Mouse (Mus musculus): Measurements from ENCODE around the gene Ppfibp2.

Ppfibp2 gene

DNA sequence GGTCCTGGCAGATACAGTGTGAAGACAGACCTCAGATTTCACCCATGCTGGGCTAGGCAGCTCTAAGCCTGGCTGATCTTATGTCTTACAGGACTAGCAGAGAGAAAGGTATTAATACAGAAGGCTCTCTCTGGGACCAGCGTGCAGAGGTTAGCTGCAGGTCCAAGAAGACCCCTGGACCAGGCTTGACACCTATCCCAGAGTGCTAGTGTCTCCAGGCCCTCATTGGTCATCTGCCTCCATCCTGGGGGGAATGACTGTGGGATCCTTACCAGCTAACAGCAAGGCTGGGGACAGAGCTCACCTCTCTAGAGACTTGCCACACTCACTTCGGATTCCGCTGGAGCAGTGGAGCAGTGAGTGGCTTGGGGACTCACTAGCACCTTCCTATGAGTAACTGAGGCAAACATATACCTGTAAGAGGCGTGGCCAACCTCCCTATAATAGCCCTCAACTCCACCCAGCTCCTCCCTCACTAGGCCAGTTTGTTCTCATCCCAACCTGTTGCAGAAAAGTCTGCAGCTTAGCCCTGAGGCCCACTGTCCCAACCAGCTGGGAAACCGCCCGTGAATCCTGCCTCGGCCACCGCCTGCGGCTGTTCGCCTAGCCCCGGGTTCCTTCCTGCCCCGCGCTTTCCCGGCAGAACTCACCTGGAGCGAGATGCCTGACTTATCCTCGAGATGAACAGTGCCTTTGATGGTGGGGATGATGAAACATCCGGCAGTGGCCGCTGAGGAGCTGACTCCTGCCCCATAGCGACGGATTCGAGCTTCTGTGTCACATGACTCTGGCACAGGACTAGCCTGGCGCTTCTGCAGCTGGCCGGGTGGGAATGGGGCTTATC is 162.5 kb downstream of the Ppfibp2 start, which contains the start of gene Cyb5r2:
Cyb5r2 (minus strand) TSS at position 725 of the 844 bp plus-strand sequence.
- no peak for DNase-seq (ENCODE audit: low read depth)

DNA sequence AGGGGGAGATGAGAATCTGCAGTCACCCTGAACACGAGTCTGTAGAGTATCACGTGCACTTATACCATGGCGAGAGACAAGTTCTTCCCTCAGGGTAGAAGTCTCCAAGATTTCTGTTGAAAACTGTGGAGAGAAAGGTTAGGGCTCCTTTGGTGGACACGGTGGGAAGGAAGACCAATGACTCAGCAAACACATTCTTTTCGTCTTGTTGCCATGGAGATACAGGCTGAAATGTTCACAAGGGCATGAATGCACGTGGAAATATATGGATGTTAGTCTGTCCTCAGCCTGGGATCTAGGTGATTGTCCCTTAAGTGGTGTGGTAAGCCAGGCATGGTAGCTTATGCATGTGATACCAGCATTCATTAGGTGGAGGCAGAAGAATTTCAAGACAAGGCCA is 175.8 kb downstream of the Ppfibp2 start:
- no peak for DNase-seq (ENCODE audit: low read depth)

- no peak for DNase-seq (ENCODE audit: low read depth)
Observed at GRCm38 (mm10) chr7:107778216-107778615, 183.2 kb downstream of the Ppfibp2 start.

DNA sequence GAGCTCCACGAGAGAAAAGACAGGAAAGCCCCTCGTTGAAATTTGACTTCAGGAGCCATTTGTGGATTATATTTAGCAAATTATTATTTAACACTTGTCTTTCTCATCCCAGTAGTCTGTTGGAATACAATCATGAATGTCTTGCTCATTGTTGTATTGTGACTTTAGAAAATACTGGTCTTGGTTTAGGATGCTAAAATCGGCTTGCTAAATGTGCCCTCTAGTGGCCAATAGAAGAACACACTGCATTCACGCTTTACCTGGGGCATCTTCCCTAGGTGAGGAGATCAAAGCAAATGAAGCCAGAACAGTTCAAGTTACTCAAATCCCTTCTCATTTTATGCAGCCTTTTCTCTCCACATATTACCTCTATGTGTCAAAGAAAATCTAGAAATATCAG is 184.6 kb downstream of the Ppfibp2 start:
- peak; percentile 36 for DNase-seq (ENCODE audit: low read depth)

DNA sequence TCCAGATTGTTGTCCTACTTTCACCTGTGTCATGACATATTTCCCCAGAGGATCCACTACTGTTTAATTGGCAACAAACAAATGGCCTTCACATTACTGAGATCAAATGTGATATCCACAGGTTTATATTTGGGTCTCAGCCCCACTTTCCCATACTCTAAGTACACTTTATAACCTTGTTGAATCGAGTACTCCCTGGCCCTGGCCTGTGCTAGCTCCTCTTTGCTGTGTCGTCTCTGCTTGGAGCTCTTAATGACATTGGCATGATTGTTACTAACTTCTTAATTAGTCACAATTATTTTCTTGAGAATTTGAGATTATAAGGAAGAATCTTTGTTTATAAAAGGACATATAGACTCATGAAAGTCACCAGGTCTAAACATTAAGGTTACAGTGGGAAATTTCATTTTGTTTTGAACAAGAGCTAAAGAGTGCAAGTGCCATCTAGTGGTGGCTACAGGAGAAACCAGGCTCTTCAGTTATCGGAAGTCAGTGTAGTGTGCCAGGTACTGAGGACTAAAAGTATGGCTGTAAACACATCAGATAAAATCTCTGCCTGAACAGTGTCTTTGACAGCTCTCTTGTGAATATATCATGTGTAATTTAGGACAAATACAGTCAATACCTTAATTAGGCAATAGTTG is 193.1 kb downstream of the Ppfibp2 start:
- peak; percentile 44 for DNase-seq (ENCODE audit: low read depth)

- DNase-seq (ENCODE audit: low read depth) = no peak
Observed at GRCm38 (mm10) chr7:107796500-107796899, 201.5 kb downstream of the Ppfibp2 start.

All from induced T-regulatory cell, adult 2 months (primary cell).